Mouse (Mus musculus) midbrain, embryonic 13.5 days (tissue): ENCODE measurements around the gene Kif3a. TPM values are rescaled to one million over a fixed set of nuclear protein-coding genes. Genes with fewer than 3 reads are reported as not detected.

Source experiments
- ATAC-seq: fragments of 200-750 bp; cut with Nextera tagmentation; 2 replicates; pipeline ENCODE4 v1.8.0; 2017; ENCODE audit warnings: mild to moderate bottlenecking, moderate TSS enrichment, moderate library complexity
- H3K27ac ChIP-seq: fragments of 300-500 bp; sonication (generic); 2 replicates; pipeline ENCODE4 v1.5.1; 2015; ENCODE audit warnings: inconsistent platforms, mild to moderate bottlenecking, moderate library complexity
- H3K27me3 ChIP-seq: fragments of 300-500 bp; sonication (generic); 2 replicates; pipeline ENCODE4 v1.6.1; 2015; ENCODE audit warnings: mild to moderate bottlenecking, inconsistent platforms
- H3K36me3 ChIP-seq: fragments of 300-500 bp; sonication (generic); 2 replicates; pipeline ENCODE4 v1.6.1; 2015; ENCODE audit warnings: mild to moderate bottlenecking, inconsistent platforms
- H3K4me1 ChIP-seq: fragments of 300-500 bp; sonication (generic); replicated peaks from 2 replicates; pipeline ENCODE4 v1.6.1; 2015; ENCODE audit warnings: inconsistent platforms
- H3K4me2 ChIP-seq: fragments of 300-500 bp; sonication (generic); replicated peaks from 2 replicates; pipeline ENCODE4 v1.6.1; 2015; ENCODE audit warnings: moderate library complexity, mild to moderate bottlenecking, inconsistent platforms
- H3K4me3 ChIP-seq: fragments of 300-500 bp; sonication (generic); replicated peaks from 2 replicates; pipeline ENCODE4 v1.5.1; 2015; ENCODE audit warnings: mild to moderate bottlenecking, inconsistent platforms
- H3K9ac ChIP-seq: fragments of 300-500 bp; sonication (generic); replicated peaks from 2 replicates; pipeline ENCODE4 v1.6.1; 2015; ENCODE audit warnings: mild to moderate bottlenecking, inconsistent platforms
- H3K9me3 ChIP-seq: fragments of 300-500 bp; sonication (generic); 2 replicates; pipeline ENCODE4 v1.6.1; 2016; ENCODE audit warnings: mild to moderate bottlenecking, inconsistent platforms
- WGBS: fragments of 180-500 bp; shearing (Covaris S2); methylation state at CpG from one replicate; pipeline ENCODE4 v1.1.7; 2015; 5-methylcytosine and 5-hydroxymethylcytosine counted together
- polyA plus RNA-seq: library from polyadenylated mRNA; unstranded; fragments of >200 nt; fragmentation: Nextera tagmentation; extraction: Ambion mirVana; gene quantifications from 2 replicates; pipeline ENCODE4 v1.2.1, GENCODE M21; 2015

The Kif3a gene
- polyA plus RNA-seq, 1 experiment from 2014 or later: 232 TPM

- H3K36me3 ChIP-seq: no peaks in the 10 kb centered on the region
- no peak for ATAC-seq
These were observed 69.0 kb downstream of the Kif3a start for GRCm38 (mm10) chr11:53636183-53636646.

GRCm38 (mm10) chr11:53637046-53637802 lies 70.0 kb downstream of the Kif3a start:
- Histone ChIP-seq H3K9me3 (no peaks in the 10 kb centered on the region), H3K4me2 (no peak overlapping the region), H3K27ac (no peak overlapping the region), H3K27me3 (peaks cover 36% of the 10 kb centered on the region), H3K4me1 (peaks cover 12% of the 10 kb centered on the region), H3K36me3 (no peaks in the 10 kb centered on the region), H3K9ac (no peak overlapping the region), H3K4me3 (no peak overlapping the region)
- 29% methylated on average over 21 of the region's 21 CpGs for WGBS
- no peak for ATAC-seq

More at GRCm38 (mm10) chr11:53636183-53636646, 69.0 kb downstream of the Kif3a start:
- under 1% methylated on average over 40 of the region's 40 CpGs for WGBS
- H3K9ac ChIP-seq: peak overlapping the region; percentile 59
- H3K27me3 ChIP-seq: peaks cover 36% of the 10 kb centered on the region
- H3K4me1 ChIP-seq: peaks cover 12% of the 10 kb centered on the region
- H3K27ac ChIP-seq: no peak overlapping the region
- peak overlapping the region; percentile 37 for H3K4me3 ChIP-seq
- peak overlapping the region; percentile 63 for H3K4me2 ChIP-seq
- H3K9me3 ChIP-seq: no peaks in the 10 kb centered on the region

GRCm38 (mm10) chr11:53637803-53638260 lies 70.7 kb downstream of the Kif3a start:
- Histone ChIP-seq H3K4me3 (no peak overlapping the region), H3K9ac (no peak overlapping the region), H3K9me3 (no peaks in the 10 kb centered on the region), H3K4me1 (peaks cover 12% of the 10 kb centered on the region), H3K27me3 (peaks cover 36% of the 10 kb centered on the region), H3K27ac (no peak overlapping the region), H3K4me2 (no peak overlapping the region), H3K36me3 (no peaks in the 10 kb centered on the region)
- no peak for ATAC-seq
- WGBS: 89% methylated on average over 10 of the region's 10 CpGs

GRCm38 (mm10) chr11:53642744-53643279 lies 75.6 kb downstream of the Kif3a start:
- Histone ChIP-seq H3K4me2 (no peak overlapping the region), H3K27ac (no peak overlapping the region), H3K27me3 (peaks cover 1% of the 10 kb centered on the region; the same call in 1 of the 2 replicates), H3K4me3 (no peak overlapping the region), H3K4me1 (no peaks in the 10 kb centered on the region), H3K9ac (no peak overlapping the region), H3K36me3 (no peaks in the 10 kb centered on the region), H3K9me3 (no peaks in the 10 kb centered on the region)
- 75% methylated on average over 12 of the region's 12 CpGs for WGBS
- no peak for ATAC-seq

GRCm38 (mm10) chr11:53644017-53644416 lies 76.8 kb downstream of the Kif3a start:
- 62% methylated on average over 5 of the region's 5 CpGs for WGBS
- no peak for ATAC-seq
- H3K4me3 ChIP-seq: no peak overlapping the region
- H3K9ac ChIP-seq: no peak overlapping the region
- no peaks in the 10 kb centered on the region for H3K27me3 ChIP-seq
- no peak overlapping the region for H3K4me2 ChIP-seq
- no peak overlapping the region for H3K27ac ChIP-seq
- H3K4me1 ChIP-seq: no peaks in the 10 kb centered on the region
- no peaks in the 10 kb centered on the region for H3K36me3 ChIP-seq
- H3K9me3 ChIP-seq: no peaks in the 10 kb centered on the region

GRCm38 (mm10) chr11:53651441-53651840 lies 84.3 kb downstream of the Kif3a start:
- no peaks in the 10 kb centered on the region for H3K9me3 ChIP-seq
- H3K27me3 ChIP-seq: no peaks in the 10 kb centered on the region
- no peak overlapping the region for H3K4me2 ChIP-seq
- no peak overlapping the region for H3K27ac ChIP-seq
- H3K9ac ChIP-seq: no peak overlapping the region
- no peaks in the 10 kb centered on the region for H3K4me1 ChIP-seq
- H3K4me3 ChIP-seq: no peak overlapping the region
- ATAC-seq: no peak
- WGBS: 94% methylated on average over 4 of the region's 4 CpGs
- H3K36me3 ChIP-seq: peaks cover 37% of the 10 kb centered on the region

Other genes with a start within 250 kb of the Kif3a start
- 17.0 and 17.6 TPM in 2 replicates for gene Zcchc10, start 242.7 kb upstream of the Kif3a start, polyA plus RNA-seq
- gene Aff4, start 216.5 kb upstream of the Kif3a start, polyA plus RNA-seq: 66.4 and 81.6 TPM in 2 replicates
- not detected in 2 replicates for gene Leap2, start 144.2 kb upstream of the Kif3a start, polyA plus RNA-seq
- gene Uqcrq, start 136.5 kb upstream of the Kif3a start, polyA plus RNA-seq: 644 and 672 TPM in 2 replicates
- gene Gdf9, start 136.4 kb upstream of the Kif3a start, polyA plus RNA-seq: 3.3 and 3.7 TPM in 2 replicates
- gene Gm10447, start 110.3 kb upstream of the Kif3a start, polyA plus RNA-seq: not detected in 2 replicates
- 1.8 and 2.2 TPM in 2 replicates for gene Shroom1, start 110.2 kb upstream of the Kif3a start, polyA plus RNA-seq
- gene Gm9837, start 96.9 kb upstream of the Kif3a start, polyA plus RNA-seq: not detected in 2 replicates
- gene Gm9945, start 87.2 kb upstream of the Kif3a start, polyA plus RNA-seq: not detected in 2 replicates
- 0.31 and 0.42 TPM in 2 replicates for gene Sowaha, start 87.1 kb upstream of the Kif3a start, polyA plus RNA-seq
- 11.0 and 12.7 TPM in 2 replicates for gene Sept8, start 48.1 kb upstream of the Kif3a start, polyA plus RNA-seq
- gene Il4, start 51.3 kb downstream of the Kif3a start, polyA plus RNA-seq: 2.8 and 4.2 TPM in 2 replicates
- gene Il13, start 67.3 kb downstream of the Kif3a start, polyA plus RNA-seq: not detected in 2 replicates
- gene Rad50, start 139.9 kb downstream of the Kif3a start, polyA plus RNA-seq: 13.0 and 14.3 TPM in 2 replicates
- not detected in 2 replicates for gene Il5, start 153.4 kb downstream of the Kif3a start, polyA plus RNA-seq
- 1.5 and 2.0 TPM in 2 replicates for gene Irf1, start 202.6 kb downstream of the Kif3a start, polyA plus RNA-seq
- gene Gm17334, start 205.8 kb downstream of the Kif3a start, polyA plus RNA-seq: not detected in 2 replicates